Mouse (Mus musculus) midbrain, embryonic 14.5 days (tissue): ENCODE measurements around the gene Cryzl2. TPM values are rescaled to one million over a fixed set of nuclear protein-coding genes. Genes with fewer than 3 reads are reported as not detected.
A peak's percentile ranks its signal among the peaks of the same experiment; 100 is the strongest.

Source experiments
- ATAC-seq: fragments of 200-750 bp; cut with Nextera tagmentation; 2 replicates; pipeline ENCODE4 v1.8.0; 2017; ENCODE audit warnings: moderate number of reproducible peaks, moderate library complexity; ENCODE audit not compliant: low FRiP score, low TSS enrichment
- DNase-seq: peaks from one replicate; pipeline ENCODE4 v3.0.0-alpha.2; 2015
- H3K27ac ChIP-seq: fragments of 300-500 bp; sonication (generic); replicated peaks from 2 replicates; pipeline ENCODE4 v1.5.1; 2014; ENCODE audit warnings: mild to moderate bottlenecking, low read depth, low read length, moderate library complexity
- H3K27me3 ChIP-seq: fragments of 300-500 bp; sonication (generic); 2 replicates; pipeline ENCODE4 v1.6.1; 2014; ENCODE audit warnings: low read length, control low read depth, mixed read lengths; ENCODE audit not compliant: control insufficient read depth, insufficient read depth
- H3K36me3 ChIP-seq: fragments of 300-500 bp; sonication (generic); 2 replicates; pipeline ENCODE4 v1.6.1; 2014; ENCODE audit warnings: low read length, control low read depth; ENCODE audit not compliant: control insufficient read depth, insufficient read depth
- H3K4me1 ChIP-seq: fragments of 300-500 bp; sonication (generic); 2 replicates; pipeline ENCODE4 v1.6.1; 2014; ENCODE audit warnings: mild to moderate bottlenecking, antibody characterized with exemption, low read length, control low read depth; ENCODE audit not compliant: control insufficient read depth, insufficient read depth
- H3K4me2 ChIP-seq: fragments of 300-500 bp; sonication (generic); 2 replicates; pipeline ENCODE4 v1.6.1; 2014; ENCODE audit warnings: mild to moderate bottlenecking, low read length, moderate library complexity
- H3K4me3 ChIP-seq: fragments of 300-500 bp; sonication (generic); replicated peaks from 2 replicates; pipeline ENCODE4 v1.5.1; 2014; ENCODE audit warnings: low read depth, low read length
- H3K9ac ChIP-seq: fragments of 300-500 bp; sonication (generic); replicated peaks from 2 replicates; pipeline ENCODE4 v1.6.1; 2014; ENCODE audit warnings: mild to moderate bottlenecking, low read length, moderate library complexity
- H3K9me3 ChIP-seq: fragments of 300-500 bp; sonication (generic); 2 replicates; pipeline ENCODE4 v1.6.1; 2016; ENCODE audit warnings: low read length, control low read depth, mixed read lengths; ENCODE audit not compliant: control insufficient read depth
- WGBS: fragments of 180-500 bp; shearing (Covaris S2); extraction: QIAGEN DNeasy Blood & Tissue Kit; methylation state at CpG from one replicate; pipeline ENCODE4 v1.1.7; 2014; 5-methylcytosine and 5-hydroxymethylcytosine counted together
- polyA plus RNA-seq: library from polyadenylated mRNA; unstranded; fragments of >200 nt; fragmentation: Nextera tagmentation; extraction: Ambion mirVana; gene quantifications from 2 replicates; pipeline ENCODE4 v1.2.1, GENCODE M21; 2014

Cryzl2 gene
- polyA plus RNA-seq, 1 experiment from 2014 or later, result 7.6 TPM

- H3K4me3 ChIP-seq, result no peak overlapping the region
- H3K4me2 ChIP-seq, result no peak overlapping the region
- no peak overlapping the region for H3K27ac ChIP-seq
- ATAC-seq (no peak; the same call in 1 of the 2 replicates), DNase-seq (peak; percentile 39)
- 37% methylated on average over 4 of the region's 4 CpGs for WGBS
- H3K9me3 ChIP-seq, result no peaks in the 10 kb centered on the region
- H3K9ac ChIP-seq, result no peak overlapping the region
- no peaks in the 10 kb centered on the region for H3K27me3 ChIP-seq
- 0 out of 2 replicates have a peak, but pooled peaks cover 3% of the 10 kb centered on the region for H3K4me1 ChIP-seq
- H3K36me3 ChIP-seq, result no peaks in the 10 kb centered on the region
Observed at GRCm38 (mm10) chr1:157506995-157507595, 48.7 kb downstream of the Cryzl2 start.

- Histone ChIP-seq H3K9ac (no peak overlapping the region), H3K9me3 (no peaks in the 10 kb centered on the region), H3K4me2 (no peak overlapping the region), H3K4me3 (no peak overlapping the region), H3K36me3 (no peaks in the 10 kb centered on the region), H3K27ac (no peak overlapping the region), H3K27me3 (no peaks in the 10 kb centered on the region), H3K4me1 (0 out of 2 replicates have a peak, but pooled peaks cover 3% of the 10 kb centered on the region)
- 59% methylated on average over 5 of the region's 5 CpGs for WGBS
- ATAC-seq, result no peak
- DNase-seq, result no peak
Observed at GRCm38 (mm10) chr1:157507814-157508213, 49.4 kb downstream of the Cryzl2 start.

GRCm38 (mm10) chr1:157512690-157513448, 54.5 kb downstream of the Cryzl2 start:
- H3K4me3 ChIP-seq, result no peak overlapping the region
- DNase-seq, result no peak
- H3K36me3 ChIP-seq, result no peaks in the 10 kb centered on the region
- 86% methylated on average over 11 of the region's 11 CpGs for WGBS
- no peak overlapping the region for H3K27ac ChIP-seq
- H3K4me2 ChIP-seq, result no peak overlapping the region
- no peak overlapping the region for H3K9ac ChIP-seq
- ATAC-seq, result no peak
- H3K9me3 ChIP-seq, result no peaks in the 10 kb centered on the region
- H3K4me1 ChIP-seq, result 0 out of 2 replicates have a peak, but pooled peaks cover 3% of the 10 kb centered on the region
- no peaks in the 10 kb centered on the region for H3K27me3 ChIP-seq

- Histone ChIP-seq H3K36me3 (no peaks in the 10 kb centered on the region), H3K4me2 (no peak overlapping the region), H3K9ac (no peak overlapping the region), H3K9me3 (no peaks in the 10 kb centered on the region), H3K27me3 (no peaks in the 10 kb centered on the region), H3K4me3 (no peak overlapping the region), H3K4me1 (0 out of 2 replicates have a peak, but pooled peaks cover 3% of the 10 kb centered on the region), H3K27ac (no peak overlapping the region)
- no peak for DNase-seq
- no peak for ATAC-seq
- WGBS, result 80% methylated on average over 9 of the region's 9 CpGs
Observed at GRCm38 (mm10) chr1:157513559-157513958, 55.2 kb downstream of the Cryzl2 start.

- H3K27me3 ChIP-seq, result no peaks in the 10 kb centered on the region
- H3K36me3 ChIP-seq, result no peaks in the 10 kb centered on the region
- DNase-seq (no peak), ATAC-seq (no peak)
- WGBS, result 74% methylated on average over 4 of the region's 4 CpGs
- no peaks in the 10 kb centered on the region for H3K9me3 ChIP-seq
- H3K27ac ChIP-seq, result no peak overlapping the region
- no peak overlapping the region for H3K4me2 ChIP-seq
- no peak overlapping the region for H3K9ac ChIP-seq
- H3K4me3 ChIP-seq, result no peak overlapping the region
- H3K4me1 ChIP-seq, result 0 out of 2 replicates have a peak, but pooled peaks cover 3% of the 10 kb centered on the region
Observed at GRCm38 (mm10) chr1:157514298-157514697, 55.9 kb downstream of the Cryzl2 start.

GRCm38 (mm10) chr1:157516838-157517808, 58.7 kb downstream of the Cryzl2 start:
- H3K4me1 ChIP-seq, result no peaks in the 10 kb centered on the region
- H3K36me3 ChIP-seq, result no peaks in the 10 kb centered on the region
- H3K27ac ChIP-seq, result no peak overlapping the region
- H3K9ac ChIP-seq, result no peak overlapping the region
- H3K27me3 ChIP-seq, result no peaks in the 10 kb centered on the region
- no peak overlapping the region for H3K4me2 ChIP-seq
- DNase-seq (no peak), ATAC-seq (no peak)
- H3K4me3 ChIP-seq, result no peak overlapping the region
- no peaks in the 10 kb centered on the region for H3K9me3 ChIP-seq
- WGBS, result 88% methylated on average over 8 of the region's 8 CpGs

- ATAC-seq, result no peak
- no peaks in the 10 kb centered on the region for H3K36me3 ChIP-seq
- no peak overlapping the region for H3K4me3 ChIP-seq
- H3K27me3 ChIP-seq, result no peaks in the 10 kb centered on the region
- peak; percentile 60 for DNase-seq
- H3K4me1 ChIP-seq, result no peaks in the 10 kb centered on the region
- 56% methylated on average over 4 of the region's 4 CpGs for WGBS
- H3K9ac ChIP-seq, result no peak overlapping the region
- no peaks in the 10 kb centered on the region for H3K9me3 ChIP-seq
- no peak overlapping the region for H3K4me2 ChIP-seq
- H3K27ac ChIP-seq, result no peak overlapping the region
Observed at GRCm38 (mm10) chr1:157518111-157518523, 59.7 kb downstream of the Cryzl2 start.

GRCm38 (mm10) chr1:157519396-157519795, 61.0 kb downstream of the Cryzl2 start:
- WGBS, result 74% methylated on average over 2 of the region's 2 CpGs
- H3K4me3 ChIP-seq, result no peak overlapping the region
- H3K4me2 ChIP-seq, result no peak overlapping the region
- H3K4me1 ChIP-seq, result no peaks in the 10 kb centered on the region
- no peak for DNase-seq
- H3K36me3 ChIP-seq, result no peaks in the 10 kb centered on the region
- no peak overlapping the region for H3K27ac ChIP-seq
- no peak overlapping the region for H3K9ac ChIP-seq
- H3K9me3 ChIP-seq, result no peaks in the 10 kb centered on the region
- no peak for ATAC-seq
- no peaks in the 10 kb centered on the region for H3K27me3 ChIP-seq
